Mouse (Mus musculus) liver, adult 2 months (tissue): ENCODE data around the gene Zfp422. TPM values are rescaled to one million over a fixed set of nuclear protein-coding genes. Genes with fewer than 3 reads are reported as not detected.

Source experiments
- DNase-seq: peaks from one replicate; pipeline ENCODE4 v3.0.0-alpha.2; 2011; ENCODE audit warnings: low read depth, low spot score; ENCODE audit errors: extremely low read depth
- H3K27ac ChIP-seq: fragments of 200-500 bp; replicated peaks from 2 replicates; pipeline ENCODE4 v1.5.1; 2012; ENCODE audit warnings: low read depth, mild to moderate bottlenecking, control low read depth, inconsistent platforms, low read length; ENCODE audit not compliant: insufficient read depth
- H3K27me3 ChIP-seq: fragments of 200-500 bp; 2 replicates; pipeline ENCODE4 v1.6.1; 2012; ENCODE audit warnings: mild to moderate bottlenecking, moderate library complexity, low read length, inconsistent platforms; ENCODE audit not compliant: control insufficient read depth, insufficient read depth
- H3K36me3 ChIP-seq: fragments of 200-500 bp; 2 replicates; pipeline ENCODE4 v1.6.1; 2012; ENCODE audit warnings: low read length, inconsistent platforms; ENCODE audit not compliant: control insufficient read depth, insufficient read depth
- H3K4me1 ChIP-seq: fragments of 200-500 bp; 2 replicates; pipeline ENCODE4 v1.6.1; 2011; ENCODE audit warnings: low read length; ENCODE audit not compliant: control insufficient read depth, insufficient read depth
- H3K4me3 ChIP-seq: fragments of 200-500 bp; 2 replicates; pipeline ENCODE4 v1.5.1; 2011; ENCODE audit warnings: low read depth, mild to moderate bottlenecking, control low read depth, low read length, moderate library complexity; ENCODE audit not compliant: insufficient read depth
- H3K79me2 ChIP-seq: fragments of 200-500 bp; 2 replicates; pipeline ENCODE4 v1.6.1; 2012; ENCODE audit warnings: inconsistent platforms, mild to moderate bottlenecking, low read length, moderate library complexity; ENCODE audit not compliant: control insufficient read depth, insufficient read depth
- H3K9ac ChIP-seq: fragments of 200-500 bp; 2 replicates; pipeline ENCODE4 v1.6.1; 2012; ENCODE audit warnings: low read depth, mild to moderate bottlenecking, control low read depth, inconsistent platforms, low read length
- CTCF ChIP-seq: fragments of 200-500 bp; IDR thresholded peaks from 2 replicates; pipeline ENCODE4 v1.5.1; 2011; ENCODE audit warnings: low read depth, low read length, control low read depth
- POLR2A ChIP-seq: fragments of 200-500 bp; IDR thresholded peaks from 2 replicates; pipeline ENCODE4 v1.6.1; 2011; ENCODE audit warnings: low read length, control low read depth; ENCODE audit not compliant: insufficient read depth; ENCODE audit errors: extremely low read depth
- WGBS: fragments of 180-500 bp; shearing (Covaris S2); methylation state at CpG from one replicate; pipeline ENCODE4 v1.1.7; 2018; 5-methylcytosine and 5-hydroxymethylcytosine counted together
- polyA plus RNA-seq: library from polyadenylated mRNA; depleted of rRNA; stranded (reverse); fragments of >200 nt; gene quantifications from 2 replicates; pipeline ENCODE4 v1.2.3, GENCODE M21; 2012
- total RNA-seq: library from RNA; depleted of rRNA; stranded (reverse); fragments of >200 nt; gene quantifications from 2 replicates; pipeline ENCODE4 v1.2.3, GENCODE M21; 2014

Zfp422 gene
- total and polyA plus RNA-seq, 2 experiments: 5.6 to 7.0 TPM

DNA sequence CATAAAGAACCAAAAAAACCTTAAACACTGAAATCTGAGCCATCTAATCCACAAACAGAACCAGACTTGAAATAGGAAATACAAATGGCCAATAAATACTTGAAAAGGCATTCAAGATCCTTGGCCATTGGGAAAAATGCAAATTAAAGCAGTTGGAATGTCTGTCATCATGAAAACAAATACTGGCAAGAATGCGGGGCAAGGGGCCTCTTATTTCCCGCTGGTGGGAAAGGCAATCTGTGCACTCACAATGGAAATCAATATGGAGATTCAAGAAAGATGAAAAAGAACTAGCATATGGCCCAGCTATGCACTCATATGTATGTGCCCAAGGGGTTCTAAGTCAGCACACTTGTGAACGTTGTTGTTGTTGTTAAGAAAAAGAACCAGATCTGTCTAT is 38.1 kb upstream of the Zfp422 start:
- TF ChIP-seq CTCF (no peak), POLR2A (no peak)

DNA sequence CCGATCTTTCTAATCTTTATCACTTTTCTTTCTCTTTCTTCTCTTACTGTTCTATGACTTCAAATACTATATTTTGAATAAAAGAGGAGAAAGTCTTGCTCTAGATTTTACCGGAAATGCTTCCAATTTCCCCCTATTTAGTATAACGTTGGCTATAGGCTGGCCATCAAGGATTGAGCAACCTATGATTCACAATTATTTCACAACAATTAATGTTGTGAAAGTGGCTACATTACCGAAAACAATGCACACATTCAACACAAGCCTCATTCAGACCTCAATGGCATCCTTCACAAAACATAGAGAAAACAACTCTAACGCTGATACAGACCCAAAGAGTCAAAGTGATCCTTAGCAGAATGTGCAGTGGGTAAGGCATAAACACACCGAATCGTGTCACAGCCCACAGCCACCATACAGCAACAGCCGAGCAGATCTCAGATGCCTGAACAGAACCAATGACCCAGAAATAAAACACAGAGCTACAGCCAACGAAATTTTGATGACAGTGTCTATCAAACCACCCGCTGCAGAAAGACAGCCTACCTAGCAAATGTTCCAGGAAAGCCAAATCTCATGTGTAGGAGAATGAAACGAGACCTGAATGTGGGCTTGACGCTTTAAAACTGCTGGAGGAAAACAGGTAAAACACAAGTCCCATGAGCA is 37.4 kb upstream of the Zfp422 start:
- H3K27ac ChIP-seq: no peak overlapping the region
- no peaks in the 10 kb centered on the region for H3K27me3 ChIP-seq
- 80% methylated on average over 12 of the region's 12 CpGs for WGBS
- H3K4me3 ChIP-seq: no peak overlapping the region
- H3K36me3 ChIP-seq: no peaks in the 10 kb centered on the region
- no peak for DNase-seq
- H3K4me1 ChIP-seq: peaks cover 2% of the 10 kb centered on the region; the same call in 1 of the 2 replicates
- H3K9ac ChIP-seq: no peak overlapping the region
- H3K79me2 ChIP-seq: no peaks in the 10 kb centered on the region
- TF ChIP-seq POLR2A (no peak), CTCF (no peak)

More for the DNA sequence above, 38.1 kb upstream of the Zfp422 start:
- WGBS: 85% methylated on average over 3 of the region's 3 CpGs
- no peaks in the 10 kb centered on the region for H3K79me2 ChIP-seq
- no peak for DNase-seq
- no peaks in the 10 kb centered on the region for H3K27me3 ChIP-seq
- no peak overlapping the region for H3K4me3 ChIP-seq
- no peak overlapping the region for H3K9ac ChIP-seq
- H3K4me1 ChIP-seq: peaks cover 2% of the 10 kb centered on the region; the same call in 1 of the 2 replicates
- H3K27ac ChIP-seq: no peak overlapping the region
- H3K36me3 ChIP-seq: no peaks in the 10 kb centered on the region

DNA sequence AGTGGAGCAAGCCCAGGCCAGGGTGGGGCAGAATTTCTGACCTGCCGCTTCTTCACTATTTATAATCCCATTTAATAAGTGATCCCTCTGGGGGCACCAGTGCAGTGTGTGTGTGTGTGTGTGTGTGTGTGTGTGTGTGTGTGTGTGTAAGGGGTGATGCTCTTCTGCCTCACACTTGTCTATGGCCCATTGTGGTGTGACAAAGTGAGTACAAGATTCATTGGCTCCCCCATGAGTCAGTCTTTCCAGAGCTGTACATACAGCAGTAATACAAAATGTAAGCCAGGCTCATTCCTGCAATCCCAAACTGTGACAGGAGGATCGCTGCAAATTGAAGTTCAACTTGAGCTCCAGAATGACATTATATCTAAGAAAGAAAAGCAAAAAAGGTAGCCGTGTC is 36.0 kb upstream of the Zfp422 start:
- no peaks in the 10 kb centered on the region for H3K27me3 ChIP-seq
- DNase-seq: no peak
- H3K4me3 ChIP-seq: no peak overlapping the region
- no peak for TF ChIP-seq CTCF
- TF ChIP-seq POLR2A: no peak
- no peaks in the 10 kb centered on the region for H3K79me2 ChIP-seq
- H3K27ac ChIP-seq: no peak overlapping the region
- H3K36me3 ChIP-seq: no peaks in the 10 kb centered on the region
- H3K9ac ChIP-seq: no peak overlapping the region
- no peaks in the 10 kb centered on the region for H3K4me1 ChIP-seq
- WGBS: 91% methylated on average over 3 of the region's 3 CpGs

DNA sequence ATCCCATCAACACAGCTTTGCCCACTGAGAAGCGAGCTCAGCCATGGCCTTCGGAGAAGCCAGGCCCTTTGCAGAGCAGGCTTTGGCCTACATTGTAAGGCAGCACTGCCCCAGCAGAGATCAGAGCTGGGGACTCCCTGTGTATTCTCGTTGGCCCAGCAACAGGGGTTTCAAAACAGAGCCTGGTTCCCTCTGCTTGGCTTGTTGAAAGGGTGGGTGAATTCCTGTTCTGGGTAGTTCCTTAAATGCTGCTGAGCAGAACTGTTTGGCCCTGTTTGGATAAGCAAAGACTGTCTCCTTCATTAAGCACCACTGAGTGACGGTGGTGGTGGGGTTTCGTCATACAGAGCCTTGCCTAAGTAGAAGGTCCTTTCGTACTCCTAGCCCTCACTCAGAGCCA is 35.2 kb upstream of the Zfp422 start:
- no peaks in the 10 kb centered on the region for H3K27me3 ChIP-seq
- H3K9ac ChIP-seq: no peak overlapping the region
- H3K79me2 ChIP-seq: no peaks in the 10 kb centered on the region
- WGBS: 87% methylated on average over 6 of the region's 6 CpGs
- peak; percentile 27 for DNase-seq
- no peaks in the 10 kb centered on the region for H3K36me3 ChIP-seq
- H3K4me1 ChIP-seq: no peaks in the 10 kb centered on the region
- no peak overlapping the region for H3K4me3 ChIP-seq
- no peak overlapping the region for H3K27ac ChIP-seq
- TF ChIP-seq CTCF (no peak), POLR2A (no peak)

DNA sequence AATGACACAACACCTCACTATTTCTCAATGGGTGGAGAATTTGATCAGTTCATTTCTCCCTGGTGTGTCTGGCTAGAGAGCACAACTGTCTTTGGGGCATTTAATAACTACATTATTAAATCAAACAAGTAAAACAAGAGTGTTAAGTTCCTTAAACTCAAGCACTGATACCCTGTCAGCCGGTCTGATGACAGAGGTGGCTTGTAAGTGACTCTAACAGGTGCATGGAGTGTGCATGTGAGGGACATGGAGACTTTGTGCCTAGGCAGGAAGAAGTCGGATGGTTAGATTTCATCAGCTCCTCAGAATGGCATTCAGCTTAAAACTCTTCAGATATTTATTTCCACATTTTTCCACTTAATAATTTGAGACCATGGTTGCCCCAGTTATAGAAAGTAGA is 34.6 kb upstream of the Zfp422 start:
- no peaks in the 10 kb centered on the region for H3K4me1 ChIP-seq
- DNase-seq: no peak
- TF ChIP-seq CTCF (no peak), POLR2A (no peak)
- H3K79me2 ChIP-seq: no peaks in the 10 kb centered on the region
- H3K9ac ChIP-seq: no peak overlapping the region
- H3K27ac ChIP-seq: no peak overlapping the region
- H3K27me3 ChIP-seq: no peaks in the 10 kb centered on the region
- no peaks in the 10 kb centered on the region for H3K36me3 ChIP-seq
- no peak overlapping the region for H3K4me3 ChIP-seq
- 81% methylated on average over 2 of the region's 2 CpGs for WGBS
